20 mouse cellular contexts compared by ENCODE assay signal in the genomic region with DNA sequence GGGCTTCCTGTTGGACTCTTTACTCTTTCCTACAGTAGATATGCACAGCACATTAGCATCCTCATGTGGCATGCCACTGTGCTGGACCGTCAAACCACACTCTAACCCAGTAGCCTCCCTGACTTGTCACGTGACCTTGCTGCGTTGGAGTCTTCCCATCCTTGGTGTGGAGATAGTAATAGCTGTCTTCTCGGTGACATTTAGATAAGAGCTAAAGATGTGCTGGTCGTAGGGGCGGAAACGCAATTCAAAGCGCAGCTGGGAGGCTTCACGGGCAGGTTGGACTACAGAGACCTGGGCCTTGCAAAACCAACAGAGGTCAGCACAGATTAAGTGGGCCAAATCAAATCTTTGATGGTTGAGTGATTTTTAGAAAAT. TPM values are rescaled to one million over a fixed set of nuclear protein-coding genes. Genes with fewer than 3 reads are reported as not detected.
DNase-seq lines count a peak whose midpoint lies in the region; ATAC-seq and TF ChIP-seq lines count a peak whose summit lies in the region.
"Had no signal": no experiment of that assay in that cellular context is flagged by ENCODE, and none has a peak within 500 bp of the region (broad histone marks: within the 10 kb centered on the region; RNA-seq: fewer than 3 reads in every experiment).

No protein-coding gene starts in this region.

- H3K4me2 ChIP-seq in heart, embryonic 15.5 days, result no peak overlapping the region
- H3K4me2 ChIP-seq in lung, embryonic 15.5 days, result no peak overlapping the region
- H3K4me2 ChIP-seq: liver, embryonic 13.5 days; neural tube, embryonic 12.5 days had no signal

- no peak for DNase-seq in heart, adult 18-20 months
- DNase-seq in lung, adult 18-20 months, result peak; percentile 31 to 53
- no peak for DNase-seq in lung, adult 2 months
- peak; percentile 37 to 86 for DNase-seq in lung, postnatal 4 days
- no peak for DNase-seq in cerebellum, adult 18-20 months
- no peak for DNase-seq in cerebellum, postnatal 4 days (ENCODE audit: low spot score in 2 of 2)
- DNase-seq: liver, embryonic 13.5 days; right cerebral cortex, adult 18-20 months; spleen, adult 18-20 months; thymus, postnatal 25 days had no signal

- ATAC-seq in heart, embryonic 15.5 days (replicated peaks; ENCODE audit: insufficient number of reproducible peaks, insufficient read depth, low FRiP score, low read depth), result peak; percentile 44; the same call in 1 of the 2 replicates
- ATAC-seq in lung, embryonic 15.5 days (ENCODE audit: borderline replicate concordance, extremely low read depth, low FRiP score, low TSS enrichment), result peak; percentile 87
- ATAC-seq: CD4-positive, CD25-positive, alpha-beta regulatory T cell, adult 4 months; forebrain, embryonic 16.5 days; inflammation-experienced regulatory T-cells, adult 6 months had no signal

- H3K27ac ChIP-seq in heart, embryonic 15.5 days, result peak overlapping the region; percentile 44
- peak overlapping the region; percentile 70 for H3K27ac ChIP-seq in lung, embryonic 15.5 days
- H3K27ac ChIP-seq: gastrocnemius, adult 2 months; liver, embryonic 13.5 days; neural tube, embryonic 12.5 days had no signal

- H3K4me1 ChIP-seq in heart, embryonic 15.5 days (replicated peaks), result peaks cover 68% of the 10 kb centered on the region
- no peaks in the 10 kb centered on the region for H3K4me1 ChIP-seq in lung, adult 2 months (ENCODE audit: control insufficient read depth, insufficient read depth, low read length)
- peaks cover 27% of the 10 kb centered on the region for H3K4me1 ChIP-seq in lung, embryonic 15.5 days
- H3K4me1 ChIP-seq: liver, embryonic 13.5 days; megakaryocyte, embryonic 14.5 days; neural tube, embryonic 12.5 days had no signal

- TF ChIP-seq CTCF in lung, adult 2 months (IDR thresholded peaks at IDR 0.05; ENCODE audit: insufficient read depth, low read length), result no peak

- no peak overlapping the region for H3K4me3 ChIP-seq in heart, embryonic 15.5 days
- H3K4me3 ChIP-seq in lung, adult 2 months (replicated peaks; ENCODE audit: extremely low read depth, low read depth, low read length), result no peak overlapping the region
- no peak overlapping the region for H3K4me3 ChIP-seq in lung, embryonic 15.5 days
- H3K4me3 ChIP-seq: gastrocnemius, adult 2 months; liver, embryonic 13.5 days; megakaryocyte, embryonic 14.5 days; neural tube, embryonic 12.5 days had no signal

- 32% methylated on average over 9 of the region's 9 CpGs for WGBS in heart, embryonic 15.5 days
- 56% methylated on average over 9 of the region's 9 CpGs for WGBS in lung, adult 2 months
- WGBS in lung, embryonic 15.5 days, result 37% methylated on average over 9 of the region's 9 CpGs

- no peaks in the 10 kb centered on the region for H3K9me3 ChIP-seq in heart, embryonic 15.5 days (replicated peaks)
- no peaks in the 10 kb centered on the region for H3K9me3 ChIP-seq in lung, embryonic 15.5 days
- H3K9me3 ChIP-seq: liver, embryonic 13.5 days; megakaryocyte, embryonic 14.5 days; neural tube, embryonic 12.5 days had no signal

- TF ChIP-seq POLR2A in lung, adult 2 months (IDR thresholded peaks at IDR 0.05; ENCODE audit: borderline replicate concordance, extremely low read depth, low read depth, low read length), result no peak

- no peaks in the 10 kb centered on the region for H3K36me3 ChIP-seq in heart, embryonic 15.5 days
- H3K36me3 ChIP-seq in lung, embryonic 15.5 days, result no peaks in the 10 kb centered on the region
- H3K36me3 ChIP-seq: liver, embryonic 13.5 days; neural tube, embryonic 12.5 days had no signal

- no peaks in the 10 kb centered on the region for H3K27me3 ChIP-seq in heart, embryonic 15.5 days
- H3K27me3 ChIP-seq in lung, embryonic 15.5 days, result no peaks in the 10 kb centered on the region
- H3K27me3 ChIP-seq: liver, embryonic 13.5 days; neural tube, embryonic 12.5 days had no signal

- H3K9ac ChIP-seq in heart, embryonic 15.5 days, result no peak overlapping the region
- H3K9ac ChIP-seq in lung, embryonic 15.5 days, result no peak overlapping the region
- H3K9ac ChIP-seq: liver, embryonic 13.5 days; neural tube, embryonic 12.5 days had no signal

RNA-seq across cellular contexts. Expression of gene Pakap, which starts 33.5 kb away (rescaled TPM):
- 57.1 and 57.8 TPM in 2 replicates for polyA plus RNA-seq in heart, embryonic 15.5 days (2015; fragmentation: Nextera tagmentation; extraction: Ambion mirVana)
- total RNA-seq in heart, adult 18-20 months (2021), result 10 to 100 TPM; 35.7 to 40.6 TPM
- polyA plus RNA-seq in lung, adult 2 months (2012; rRNA removed), result 1.6 and 2.7 TPM in 2 replicates
- 43.3 and 47.7 TPM in 2 replicates for polyA plus RNA-seq in lung, embryonic 15.5 days (2015; fragmentation: Nextera tagmentation; extraction: Ambion mirVana)
- total RNA-seq: hematopoietic stem cell, adult 5-6 weeks; MEL had no signal

Comparison
In these comparisons a context has a peak if more than half of its experiments do, and no peak if none do; other contexts are left out.
1. DNase-seq: peak in lung, adult 18-20 months (2 of 2) and lung, postnatal 4 days (2 of 2); none in heart, adult 18-20 months (0 of 2), lung, adult 2 months (single experiment), cerebellum, adult 18-20 months (0 of 2) and cerebellum, postnatal 4 days (0 of 2).
2. RNA of gene Pakap, which starts 33.5 kb away (polyA plus RNA-seq): 57.1 to 57.8 TPM in heart, embryonic 15.5 days and 43.3 to 47.7 TPM in lung, embryonic 15.5 days; 1.6 to 2.7 TPM in lung, adult 2 months; every median in the first group is over 10 times any median in the second.